14 mouse cellular contexts compared by ENCODE assay signal in genomic region chr5:101937362-101937761, GRCm38 (mm10).
DNase-seq lines count a peak whose midpoint lies in the region; ATAC-seq and TF ChIP-seq lines count a peak whose summit lies in the region.
"Had no signal": no experiment of that assay in that cellular context is flagged by ENCODE, and none has a peak within 500 bp of the region (broad histone marks: within the 10 kb centered on the region; RNA-seq: fewer than 3 reads in every experiment).

No protein-coding gene starts in this region.

- H3K4me3 ChIP-seq in heart, postnatal 0 days (ENCODE audit: low read depth, low read length): no peak overlapping the region
- no peak overlapping the region for H3K4me3 ChIP-seq in lung, embryonic 16.5 days (ENCODE audit: low read length)
- H3K4me3 ChIP-seq: forebrain, embryonic 13.5 days; hindbrain, embryonic 13.5 days had no signal

- no peak for ATAC-seq in heart, postnatal 0 days (ENCODE audit: insufficient read depth, low read depth)
- peak; percentile 81 for ATAC-seq in lung, embryonic 16.5 days (ENCODE audit: low read depth)
- ATAC-seq in erythroid progenitor cell, adult 5-6 weeks (replicated peaks; ENCODE audit: low FRiP score, poor library complexity, severe bottlenecking): no peak
- ATAC-seq: forebrain, embryonic 13.5 days; midbrain, embryonic 16.5 days had no signal

- WGBS in heart, postnatal 0 days: 50% methylated on average over 21 of the region's 21 CpGs
- 30% methylated on average over 21 of the region's 21 CpGs for WGBS in lung, embryonic 16.5 days

- H3K27me3 ChIP-seq in heart, postnatal 0 days (ENCODE audit: control insufficient read depth, insufficient read depth, low read length): no peaks in the 10 kb centered on the region
- no peaks in the 10 kb centered on the region for H3K27me3 ChIP-seq in lung, embryonic 16.5 days (ENCODE audit: control insufficient read depth, insufficient read depth, low read depth, low read length)
- H3K27me3 ChIP-seq: CH12.LX; forebrain, embryonic 13.5 days; hindbrain, embryonic 13.5 days had no signal

- peak; percentile 29 to 33 for DNase-seq in kidney, postnatal 36 days
- DNase-seq in kidney, adult 18-20 months: no peak
- no peak for DNase-seq in heart, postnatal 0 days (ENCODE audit: low spot score)
- no peak for DNase-seq in layer of hippocampus, adult 9-11 months
- DNase-seq in ovary, postnatal 10 days (ENCODE audit: low spot score): no peak
- DNase-seq: cerebellum, adult 2 months; gastrocnemius, postnatal 14 days had no signal

- H3K4me1 ChIP-seq in heart, postnatal 0 days (ENCODE audit: control insufficient read depth, insufficient read depth): no peaks in the 10 kb centered on the region; the same call in 1 of the 2 replicates
- H3K4me1 ChIP-seq in lung, embryonic 16.5 days (replicated peaks; ENCODE audit: control insufficient read depth, insufficient read depth, low read length): peaks cover 20% of the 10 kb centered on the region

- no peak overlapping the region for H3K4me2 ChIP-seq in heart, postnatal 0 days (ENCODE audit: low read depth, low read length)
- H3K4me2 ChIP-seq in lung, embryonic 16.5 days (ENCODE audit: low read depth, low read length): no peak overlapping the region
- H3K4me2 ChIP-seq: forebrain, embryonic 13.5 days; hindbrain, embryonic 13.5 days had no signal

- no peak for TF ChIP-seq EP300 in heart, postnatal 0 days (IDR thresholded peaks at IDR 0.05; ENCODE audit: low read depth)

- no peaks in the 10 kb centered on the region for H3K9me3 ChIP-seq in heart, postnatal 0 days (replicated peaks; ENCODE audit: control insufficient read depth, low read length)
- H3K9me3 ChIP-seq in lung, embryonic 16.5 days (ENCODE audit: control insufficient read depth, low read length): no peaks in the 10 kb centered on the region
- H3K9me3 ChIP-seq: forebrain, embryonic 13.5 days; hindbrain, embryonic 13.5 days had no signal

- peaks cover 48% of the 10 kb centered on the region for H3K36me3 ChIP-seq in heart, postnatal 0 days (replicated peaks; ENCODE audit: control insufficient read depth, insufficient read depth, low read length)
- H3K36me3 ChIP-seq in lung, embryonic 16.5 days (ENCODE audit: control insufficient read depth, insufficient read depth, low read length): peaks cover 23% of the 10 kb centered on the region

- H3K9ac ChIP-seq in heart, postnatal 0 days (replicated peaks; ENCODE audit: low read depth, low read length): no peak overlapping the region
- no peak overlapping the region for H3K9ac ChIP-seq in lung, embryonic 16.5 days (ENCODE audit: low read length)
- H3K9ac ChIP-seq: forebrain, embryonic 13.5 days; hindbrain, embryonic 13.5 days; liver, embryonic 14.5 days had no signal

- 0 out of 2 replicates have a peak overlapping the region, but pooled peaks have one; percentile 8 for H3K27ac ChIP-seq in heart, postnatal 0 days (ENCODE audit: low read depth)
- peak overlapping the region; percentile 49; the same call in 1 of the 2 replicates for H3K27ac ChIP-seq in lung, embryonic 16.5 days (ENCODE audit: low read length)
- H3K27ac ChIP-seq: forebrain, embryonic 13.5 days; liver, embryonic 14.5 days had no signal

- TF ChIP-seq CTCF in heart, postnatal 0 days (IDR thresholded peaks at IDR 0.05; ENCODE audit: low read depth): no peak

Comparison
In these comparisons a context has a peak if more than half of its experiments do, and no peak if none do; other contexts are left out.
1. DNase-seq: peak in kidney, postnatal 36 days (2 of 2); none in kidney, adult 18-20 months (single experiment), heart, postnatal 0 days (single experiment), layer of hippocampus, adult 9-11 months (single experiment) and ovary, postnatal 10 days (single experiment).